Mouse (Mus musculus) liver, embryonic 16.5 days (tissue): ENCODE measurements at regions not wholly inside any gene's neighbourhood (a gene's known extent, or its start where the extent isn't known, plus 50 kb on each side); places are given as distances from the start of the nearest gene placed in this dataset.

ENCODE experiments used
- ATAC-seq: fragments of 200-750 bp; cut with Nextera tagmentation; 2 replicates; pipeline ENCODE4 v1.8.0; 2017; ENCODE audit warnings: low read depth, mild to moderate bottlenecking, moderate number of reproducible peaks, moderate library complexity
- H3K27ac ChIP-seq: fragments of 300-500 bp; sonication (generic); 2 replicates; pipeline ENCODE4 v1.5.1; 2014; ENCODE audit warnings: mild to moderate bottlenecking, low read length
- H3K27me3 ChIP-seq: fragments of 300-500 bp; sonication (generic); 2 replicates; pipeline ENCODE4 v1.6.1; 2014; ENCODE audit warnings: low read depth, low read length, mixed read lengths; ENCODE audit not compliant: control insufficient read depth, insufficient read depth
- H3K36me3 ChIP-seq: fragments of 300-500 bp; sonication (generic); 2 replicates; pipeline ENCODE4 v1.6.1; 2014; ENCODE audit warnings: mild to moderate bottlenecking; ENCODE audit not compliant: control insufficient read depth, insufficient read depth
- H3K4me1 ChIP-seq: fragments of 300-500 bp; sonication (generic); 2 replicates; pipeline ENCODE4 v1.6.1; 2014; ENCODE audit warnings: low read depth, low read length, mixed read lengths; ENCODE audit not compliant: control insufficient read depth
- H3K4me2 ChIP-seq: fragments of 300-500 bp; sonication (generic); 2 replicates; pipeline ENCODE4 v1.6.1; 2014; ENCODE audit warnings: low read depth, low read length, mixed read lengths
- H3K4me3 ChIP-seq: fragments of 300-500 bp; sonication (generic); 2 replicates; pipeline ENCODE4 v1.5.1; 2014; ENCODE audit warnings: low read depth, mild to moderate bottlenecking, low read length
- H3K9ac ChIP-seq: fragments of 300-500 bp; sonication (generic); 2 replicates; pipeline ENCODE4 v1.6.1; 2014; ENCODE audit warnings: low read depth, low read length
- H3K9me3 ChIP-seq: fragments of 300-500 bp; sonication (generic); replicated peaks from 2 replicates; pipeline ENCODE4 v1.6.1; 2016; ENCODE audit warnings: low read length; ENCODE audit not compliant: control insufficient read depth
- WGBS: fragments of 180-500 bp; shearing (Covaris S2); extraction: QIAGEN DNeasy Blood & Tissue Kit; methylation state at CpG from one replicate; pipeline ENCODE4 v1.1.7; 2014; ENCODE audit not compliant: insufficient replicate concordance; 5-methylcytosine and 5-hydroxymethylcytosine counted together

DNA sequence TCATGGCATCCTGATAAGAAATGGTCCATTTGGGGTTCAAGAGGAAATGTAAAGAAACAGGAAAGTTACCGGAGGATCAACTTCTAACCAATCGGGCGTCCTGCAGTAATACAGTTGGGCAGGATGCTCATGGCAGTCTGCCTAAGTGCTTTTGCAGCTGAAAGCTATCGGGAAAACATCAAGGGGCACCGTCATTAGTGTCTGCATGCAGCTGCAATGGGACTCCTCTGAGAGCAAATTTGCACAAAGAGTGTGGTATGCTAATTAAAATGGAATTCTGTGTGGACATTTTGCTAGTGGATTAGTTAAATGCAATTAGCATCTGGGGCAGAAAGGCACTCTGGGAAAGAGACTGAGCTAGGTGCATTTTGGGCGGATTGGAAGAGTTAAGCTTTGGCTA is 160.3 kb downstream of the Utp18 start:
- Histone ChIP-seq H3K4me1 (no peaks in the 10 kb centered on the region), H3K27me3 (no peaks in the 10 kb centered on the region), H3K36me3 (no peaks in the 10 kb centered on the region), H3K27ac (no peak overlapping the region), H3K4me3 (no peak overlapping the region), H3K9ac (no peak overlapping the region), H3K9me3 (no peaks in the 10 kb centered on the region), H3K4me2 (no peak overlapping the region)
- WGBS, result 66% methylated on average over 6 of the region's 6 CpGs
- no peak for ATAC-seq

- H3K4me1 ChIP-seq, result no peaks in the 10 kb centered on the region
- H3K27me3 ChIP-seq, result no peaks in the 10 kb centered on the region
- no peak overlapping the region for H3K4me2 ChIP-seq
- no peaks in the 10 kb centered on the region for H3K36me3 ChIP-seq
- 66% methylated on average over 2 of the region's 2 CpGs for WGBS
- H3K9ac ChIP-seq, result no peak overlapping the region
- ATAC-seq, result no peak
- H3K4me3 ChIP-seq, result no peak overlapping the region
- H3K9me3 ChIP-seq, result no peaks in the 10 kb centered on the region
- H3K27ac ChIP-seq, result no peak overlapping the region
These were observed 166.4 kb downstream of the Utp18 start for GRCm38 (mm10) chr11:93719141-93719540.

- ATAC-seq, result no peak
- 49% methylated on average over 4 of the region's 4 CpGs for WGBS
- no peak overlapping the region for H3K9ac ChIP-seq
These were observed 175.9 kb downstream of the Utp18 start for GRCm38 (mm10) chr11:93709686-93710085.

DNA sequence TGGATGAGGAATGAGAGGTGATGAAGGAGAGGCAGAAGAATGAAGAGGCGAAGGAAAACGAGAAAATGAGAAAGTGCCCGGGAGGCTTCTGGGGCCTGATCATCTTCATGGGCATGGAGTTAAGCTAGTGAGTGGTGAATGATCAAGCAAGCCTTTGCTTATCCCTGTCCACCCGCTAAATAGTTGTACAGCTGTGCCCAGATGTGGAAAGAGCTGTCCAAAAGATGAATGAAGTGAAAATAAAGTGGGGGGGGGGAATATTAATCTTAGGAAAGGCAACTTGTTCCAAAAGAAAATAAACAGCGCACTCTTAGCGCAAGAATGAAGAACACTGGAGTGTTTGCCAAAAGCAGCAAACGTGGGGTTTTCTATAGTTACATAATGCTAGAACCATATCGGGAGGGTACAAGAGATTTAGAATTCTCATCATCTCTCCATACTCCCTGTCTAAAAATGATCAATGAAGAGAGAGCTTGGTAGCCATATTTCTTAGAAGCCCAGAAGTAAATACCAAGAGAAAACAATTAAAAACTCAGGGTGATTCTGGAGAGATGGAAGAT is 188.5 kb downstream of the Utp18 start:
- Histone ChIP-seq H3K4me2 (no peak overlapping the region), H3K27me3 (no peaks in the 10 kb centered on the region), H3K4me3 (no peak overlapping the region), H3K9ac (no peak overlapping the region), H3K9me3 (no peaks in the 10 kb centered on the region), H3K27ac (no peak overlapping the region), H3K4me1 (no peaks in the 10 kb centered on the region), H3K36me3 (no peaks in the 10 kb centered on the region)
- WGBS, result 67% methylated on average over 8 of the region's 8 CpGs
- ATAC-seq, result no peak

More at GRCm38 (mm10) chr11:93709686-93710085, 175.9 kb downstream of the Utp18 start:
- no peak overlapping the region for H3K27ac ChIP-seq
- H3K4me3 ChIP-seq, result no peak overlapping the region
- no peaks in the 10 kb centered on the region for H3K4me1 ChIP-seq
- H3K4me2 ChIP-seq, result no peak overlapping the region
- no peaks in the 10 kb centered on the region for H3K27me3 ChIP-seq
- H3K36me3 ChIP-seq, result no peaks in the 10 kb centered on the region
- H3K9me3 ChIP-seq, result no peaks in the 10 kb centered on the region

GRCm38 (mm10) chr11:93696096-93696890 is 189.3 kb downstream of the Utp18 start:
- WGBS, result 56% methylated on average over 12 of the region's 12 CpGs
- Histone ChIP-seq H3K9me3 (no peaks in the 10 kb centered on the region), H3K4me1 (no peaks in the 10 kb centered on the region), H3K27me3 (no peaks in the 10 kb centered on the region), H3K36me3 (no peaks in the 10 kb centered on the region), H3K9ac (no peak overlapping the region), H3K4me3 (no peak overlapping the region), H3K4me2 (no peak overlapping the region), H3K27ac (no peak overlapping the region)
- ATAC-seq, result no peak

- Histone ChIP-seq H3K4me1 (no peaks in the 10 kb centered on the region), H3K27me3 (no peaks in the 10 kb centered on the region), H3K4me2 (no peak overlapping the region), H3K4me3 (no peak overlapping the region), H3K27ac (no peak overlapping the region), H3K9me3 (no peaks in the 10 kb centered on the region), H3K9ac (no peak overlapping the region), H3K36me3 (no peaks in the 10 kb centered on the region)
- ATAC-seq, result no peak
- 37% methylated on average over 5 of the region's 5 CpGs for WGBS
These were observed 201.9 kb downstream of the Utp18 start for GRCm38 (mm10) chr11:93683691-93684090.

DNA sequence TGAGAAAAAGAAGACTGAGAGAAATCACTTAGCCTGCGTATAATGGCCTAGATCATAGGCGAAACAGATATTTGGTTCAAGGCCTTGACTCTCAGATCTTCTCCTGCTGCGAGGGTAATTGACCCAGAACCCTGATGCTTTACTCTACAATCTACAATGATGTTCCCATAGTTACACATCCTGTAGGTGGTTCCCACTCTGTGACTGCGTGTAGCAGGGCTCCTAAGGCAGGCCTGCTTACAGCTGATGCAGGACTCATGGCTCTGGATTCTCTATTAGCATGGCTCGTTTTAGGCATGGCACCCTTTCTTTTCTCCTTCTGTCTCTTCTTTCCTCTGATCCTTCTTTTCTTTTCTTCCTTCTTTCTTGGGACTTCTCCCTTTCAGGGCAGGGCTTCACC is 209.3 kb downstream of the Utp18 start:
- ATAC-seq, result no peak
- no peak overlapping the region for H3K4me2 ChIP-seq
- no peak overlapping the region for H3K9ac ChIP-seq
- H3K27me3 ChIP-seq, result no peaks in the 10 kb centered on the region
- no peaks in the 10 kb centered on the region for H3K4me1 ChIP-seq
- WGBS, result 66% methylated on average over 5 of the region's 5 CpGs
- H3K4me3 ChIP-seq, result no peak overlapping the region
- H3K36me3 ChIP-seq, result no peaks in the 10 kb centered on the region
- no peak overlapping the region for H3K27ac ChIP-seq
- no peaks in the 10 kb centered on the region for H3K9me3 ChIP-seq

DNA sequence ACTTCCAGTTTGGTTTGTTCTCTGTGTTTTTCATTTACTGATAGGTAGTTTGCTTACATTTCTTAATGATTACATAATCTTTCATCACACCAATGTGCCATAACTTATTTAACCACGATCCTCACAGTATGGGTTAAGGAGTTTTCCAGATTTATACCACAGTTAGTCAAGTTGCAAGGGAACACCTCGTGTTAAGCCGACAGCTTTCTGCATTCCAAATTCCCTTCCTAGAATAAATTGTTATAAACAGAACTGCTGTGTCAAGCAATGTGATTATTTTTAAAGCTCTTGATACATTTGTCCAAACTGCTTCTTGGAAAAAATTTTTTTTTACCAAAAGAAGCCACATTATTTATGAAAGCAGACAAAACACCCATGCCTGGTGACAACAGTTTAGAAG is 213.5 kb downstream of the Utp18 start:
- ATAC-seq, result no peak
- Histone ChIP-seq H3K36me3 (no peaks in the 10 kb centered on the region), H3K27ac (no peak overlapping the region), H3K4me1 (no peaks in the 10 kb centered on the region), H3K9ac (no peak overlapping the region), H3K4me2 (no peak overlapping the region), H3K27me3 (no peaks in the 10 kb centered on the region), H3K4me3 (no peak overlapping the region), H3K9me3 (no peaks in the 10 kb centered on the region)
- WGBS, result 57% methylated on average over 3 of the region's 3 CpGs

GRCm38 (mm10) chr11:93661657-93662056 is 223.9 kb downstream of the Utp18 start:
- Histone ChIP-seq H3K4me3 (no peak overlapping the region), H3K27me3 (no peaks in the 10 kb centered on the region), H3K36me3 (no peaks in the 10 kb centered on the region), H3K4me1 (no peaks in the 10 kb centered on the region), H3K9ac (no peak overlapping the region), H3K9me3 (no peaks in the 10 kb centered on the region; the same call in 1 of the 2 replicates), H3K4me2 (no peak overlapping the region), H3K27ac (no peak overlapping the region)
- 42% methylated on average over 2 of the region's 2 CpGs for WGBS
- no peak for ATAC-seq
